Mouse (Mus musculus): ENCODE results near the gene Gbp8. TPM values are rescaled to one million over a fixed set of nuclear protein-coding genes. Genes with fewer than 3 reads are reported as not detected.
"Not testable (repeated sequence)": the region's sequence is repeated elsewhere in the genome, so short reads cannot be mapped to it uniquely, and the experiment has no call there.

Gene Gbp8
- under 1 TPM; 0.14 to 0.16 TPM for total RNA-seq (2021)

- not testable (repeated sequence) for DNase-seq (ENCODE audit: low spot score)
Observed at GRCm38 (mm10) chr5:105139409-105140088, at the start of gene Gbp8, which contains the start of the genes Gbp9 and Gbp4. TSS of gene Gbp8 (minus strand) at chr5:105139540. TSS of gene Gbp9 (minus strand) at chr5:105139539. TSS of gene Gbp4 (minus strand) at chr5:105139586.

GRCm38 (mm10) chr5:105181446-105181845, 42.1 kb upstream of the Gbp8 start:
- intact Hi-C loops (cut with DNase I): no loop called here

More at GRCm38 (mm10) chr5:105139409-105140088, at the start of gene Gbp8, which contains the start of the genes Gbp9 and Gbp4:
- intact Hi-C loops (cut with DNase I): not testable (repeated sequence)

GRCm38 (mm10) chr5:105156582-105156981, 17.2 kb upstream of the Gbp8 start:
- intact Hi-C loops (cut with DNase I): no loop called here
- DNase-seq (ENCODE audit: low spot score): no peak

More at GRCm38 (mm10) chr5:105181446-105181845, 42.1 kb upstream of the Gbp8 start:
- DNase-seq (ENCODE audit: low spot score): no peak

GRCm38 (mm10) chr5:105154049-105154448, 14.7 kb upstream of the Gbp8 start:
- no peak for DNase-seq (ENCODE audit: low spot score)
- intact Hi-C loops (cut with DNase I): no loop called here

- DNase-seq (ENCODE audit: low spot score): not testable (repeated sequence)
- intact Hi-C loops (cut with DNase I): loop anchor here (5.0 kb wide), 2 partner anchors 144 to 161 kb away; partner anchors contain the start of genes Gbp6 and Gm43302
Observed at GRCm38 (mm10) chr5:105148062-105148461, 8.7 kb upstream of the Gbp8 start.

- peak; percentile 21 for DNase-seq (ENCODE audit: low spot score)
Observed at GRCm38 (mm10) chr5:105146447-105146846, 7.1 kb upstream of the Gbp8 start.

GRCm38 (mm10) chr5:105145731-105146130, 6.4 kb upstream of the Gbp8 start:
- not testable (repeated sequence) for DNase-seq (ENCODE audit: low spot score)
- intact Hi-C loops (cut with DNase I): loop anchor here (5.0 kb wide), 2 partner anchors 147 to 158 kb away; partner anchors contain the start of genes Gbp6 and Gm43302

More at GRCm38 (mm10) chr5:105146447-105146846, 7.1 kb upstream of the Gbp8 start:
- intact Hi-C loops (cut with DNase I): loop anchor here (5.0 kb wide), 2 partner anchors 146 to 159 kb away; partner anchors contain the start of genes Gbp6 and Gm43302

GRCm38 (mm10) chr5:105140089-105140810, 910 bp upstream of the Gbp8 start:
- intact Hi-C loops (cut with DNase I): not testable (repeated sequence)

GRCm38 (mm10) chr5:105138906-105139305, 434 bp downstream of the Gbp8 start:
- intact Hi-C loops (cut with DNase I): no loop called here
- DNase-seq (ENCODE audit: low spot score): no peak

More at GRCm38 (mm10) chr5:105140089-105140810, 910 bp upstream of the Gbp8 start:
- DNase-seq (ENCODE audit: low spot score): not testable (repeated sequence)

GRCm38 (mm10) chr5:105136706-105137304, 2.5 kb downstream of the Gbp8 start:
- intact Hi-C loops (cut with DNase I); DNase-seq (ENCODE audit: low spot score): not testable (repeated sequence)

- DNase-seq (ENCODE audit: low spot score); intact Hi-C loops (cut with DNase I): not testable (repeated sequence)
Observed at GRCm38 (mm10) chr5:105121731-105122130, 17.6 kb downstream of the Gbp8 start.

- intact Hi-C loops (cut with DNase I): loop anchor here (2.0 kb wide), 1 partner anchor 27 kb away; no protein-coding TSS in a partner anchor
- no peak for DNase-seq (ENCODE audit: low spot score)
Observed at GRCm38 (mm10) chr5:105115740-105116139, 23.6 kb downstream of the Gbp8 start.

- DNase-seq (ENCODE audit: low spot score): no peak
- intact Hi-C loops (cut with DNase I): loop anchor here (2.0 kb wide), 1 partner anchor 28 kb away; no protein-coding TSS in a partner anchor
Observed at GRCm38 (mm10) chr5:105114696-105115095, 24.6 kb downstream of the Gbp8 start.

GRCm38 (mm10) chr5:105113656-105114055, 25.7 kb downstream of the Gbp8 start:
- intact Hi-C loops (cut with DNase I): loop anchor here (2.0 kb wide), 1 partner anchor 29 kb away; no protein-coding TSS in a partner anchor
- DNase-seq (ENCODE audit: low spot score): no peak

GRCm38 (mm10) chr5:105110271-105110852, 29.0 kb downstream of the Gbp8 start:
- peak; percentile 29 for DNase-seq (ENCODE audit: low spot score)
- intact Hi-C loops (cut with DNase I): not testable (repeated sequence)

GRCm38 (mm10) chr5:105109775-105110174, 29.6 kb downstream of the Gbp8 start:
- DNase-seq (ENCODE audit: low spot score); intact Hi-C loops (cut with DNase I): not testable (repeated sequence)

GRCm38 (mm10) chr5:105105689-105106088, 33.7 kb downstream of the Gbp8 start:
- intact Hi-C loops (cut with DNase I); DNase-seq (ENCODE audit: low spot score): not testable (repeated sequence)

- no peak for DNase-seq (ENCODE audit: low spot score)
- intact Hi-C loops (cut with DNase I): no loop called here
Observed at GRCm38 (mm10) chr5:105081900-105082299, 57.4 kb downstream of the Gbp8 start.

- intact Hi-C loops (cut with DNase I): not testable (repeated sequence)
Observed at GRCm38 (mm10) chr5:105068356-105068755, 71.0 kb downstream of the Gbp8 start.

More at GRCm38 (mm10) chr5:105068356-105068755, 71.0 kb downstream of the Gbp8 start:
- not testable (repeated sequence) for DNase-seq (ENCODE audit: low spot score)

Data from heart, postnatal 25 days (tissue).